Comparison of ENCODE assay signal across 8 mouse cellular contexts in the genomic region with DNA sequence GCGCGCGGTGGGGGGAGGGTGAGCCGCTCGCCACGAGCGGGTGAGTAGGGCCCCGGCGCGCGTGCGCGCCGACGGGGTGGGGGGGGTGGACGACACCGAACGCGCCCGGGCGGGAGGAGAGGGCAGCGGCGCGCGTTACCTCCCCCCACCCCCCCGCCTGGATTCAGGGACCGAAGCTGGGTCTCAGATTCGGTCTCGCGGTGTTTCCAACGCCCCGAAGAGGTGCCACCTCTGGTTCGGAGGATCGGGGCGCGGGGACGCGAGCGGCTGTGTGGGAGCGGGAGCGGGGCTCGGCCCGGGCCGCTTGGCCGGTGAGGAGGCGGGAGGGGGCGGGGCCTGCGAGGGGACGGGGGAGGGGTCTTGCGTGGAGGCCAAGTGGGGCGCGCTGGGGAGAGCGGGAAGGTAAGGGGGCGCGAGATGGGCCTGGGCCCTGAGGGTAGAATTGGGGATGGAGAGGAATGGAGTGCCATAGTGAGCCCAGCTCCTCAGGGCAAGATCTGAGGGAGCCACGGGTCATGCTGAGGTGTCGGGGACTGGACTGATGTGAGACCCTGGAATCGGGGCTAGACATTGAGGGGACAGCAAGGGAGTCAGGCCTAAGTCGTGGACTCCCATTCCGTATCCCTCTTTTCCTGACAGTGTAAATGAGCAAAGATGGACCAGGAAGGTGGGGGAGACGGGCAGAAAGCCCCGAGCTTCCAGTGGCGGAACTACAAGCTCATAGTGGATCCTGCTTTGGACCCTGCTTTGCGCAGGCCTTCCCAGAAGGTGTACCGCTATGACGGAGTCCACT. TPM values are rescaled to one million over a fixed set of nuclear protein-coding genes. Genes with fewer than 3 reads are reported as not detected.
DNase-seq lines count a peak whose midpoint lies in the region; ATAC-seq and TF ChIP-seq lines count a peak whose summit lies in the region.

No protein-coding gene starts in this region.

- peak overlapping the region; percentile 86 for H3K4me3 ChIP-seq in left cerebral cortex, adult 2 months
- peak overlapping the region; percentile 81 for H3K4me3 ChIP-seq in bone marrow, adult 2 months (replicated peaks; ENCODE audit: control insufficient read depth, low read depth, low read length)
- H3K4me3 ChIP-seq in embryonic facial prominence, embryonic 15.5 days (replicated peaks), result peak overlapping the region; percentile 87
- H3K4me3 ChIP-seq in hindbrain, embryonic 11.5 days (ENCODE audit: low read depth, low read length), result peak overlapping the region; percentile 93
- H3K4me3 ChIP-seq in limb, embryonic 14.5 days (replicated peaks; ENCODE audit: low read length), result peak overlapping the region; percentile 94
- H3K4me3 ChIP-seq in midbrain, embryonic 13.5 days (replicated peaks), result peak overlapping the region; percentile 90

- H3K9me3 ChIP-seq in embryonic facial prominence, embryonic 15.5 days (replicated peaks), result no peaks in the 10 kb centered on the region
- no peaks in the 10 kb centered on the region for H3K9me3 ChIP-seq in hindbrain, embryonic 11.5 days (ENCODE audit: control insufficient read depth, low read length)
- H3K9me3 ChIP-seq in limb, embryonic 14.5 days (ENCODE audit: control insufficient read depth, low read length), result no peaks in the 10 kb centered on the region
- no peaks in the 10 kb centered on the region for H3K9me3 ChIP-seq in midbrain, embryonic 13.5 days

- H3K36me3 ChIP-seq in embryonic facial prominence, embryonic 15.5 days, result peaks cover 38% of the 10 kb centered on the region
- peaks cover 5% of the 10 kb centered on the region; the same call in 1 of the 2 replicates for H3K36me3 ChIP-seq in hindbrain, embryonic 11.5 days (ENCODE audit: control insufficient read depth, insufficient read depth, low read length)
- H3K36me3 ChIP-seq in limb, embryonic 14.5 days (ENCODE audit: control insufficient read depth, insufficient read depth, low read length), result peaks cover 39% of the 10 kb centered on the region
- H3K36me3 ChIP-seq in midbrain, embryonic 13.5 days, result peaks cover 41% of the 10 kb centered on the region

- TF ChIP-seq CTCF in left cerebral cortex, adult 2 months (IDR thresholded peaks at IDR 0.05), result no peak
- no peak for TF ChIP-seq CTCF in bone marrow, adult 2 months (IDR thresholded peaks at IDR 0.05; ENCODE audit: control insufficient read depth, insufficient read depth, low read length)

- intact Hi-C loops in left cerebral cortex, adult 2 months (cut with DNase I), result loop anchor here (2.0 to 5.0 kb wide), 2 partner anchors 63 to 190 kb away; partner anchors contain the start of gene Fus

- peak overlapping the region; percentile 83 for H3K9ac ChIP-seq in embryonic facial prominence, embryonic 15.5 days
- H3K9ac ChIP-seq in hindbrain, embryonic 11.5 days (ENCODE audit: low read depth, low read length), result peak overlapping the region; percentile 90
- peak overlapping the region; percentile 92 for H3K9ac ChIP-seq in limb, embryonic 14.5 days (ENCODE audit: low read depth, low read length, severe bottlenecking)
- H3K9ac ChIP-seq in midbrain, embryonic 13.5 days (replicated peaks), result peak overlapping the region; percentile 92

- no peak for TF ChIP-seq POLR2A in bone marrow, adult 2 months (IDR thresholded peaks at IDR 0.05; ENCODE audit: borderline replicate concordance, control insufficient read depth, low read depth, low read length)
- TF ChIP-seq POLR2A in limb, embryonic 14.5 days (IDR thresholded peaks at IDR 0.05; ENCODE audit: borderline replicate concordance, extremely low read depth, insufficient read depth, insufficient read length), result 0 out of 2 replicates have a peak, but pooled peaks have one; percentile 9

- H3K27ac ChIP-seq in left cerebral cortex, adult 2 months, result peak overlapping the region; percentile 100
- H3K27ac ChIP-seq in bone marrow, adult 2 months (ENCODE audit: control insufficient read depth, insufficient read depth, low read depth, low read length, poor library complexity), result peak overlapping the region; percentile 90; the same call in 1 of the 2 replicates
- H3K27ac ChIP-seq in embryonic facial prominence, embryonic 15.5 days (replicated peaks), result peak overlapping the region; percentile 99
- H3K27ac ChIP-seq in hindbrain, embryonic 11.5 days (ENCODE audit: low read depth, low read length), result peak overlapping the region; percentile 95
- H3K27ac ChIP-seq in limb, embryonic 14.5 days (replicated peaks; ENCODE audit: low read depth, low read length), result peak overlapping the region; percentile 96
- peak overlapping the region; percentile 98 for H3K27ac ChIP-seq in midbrain, embryonic 13.5 days

- peak overlapping the region; percentile 79 for H3K4me2 ChIP-seq in embryonic facial prominence, embryonic 15.5 days (replicated peaks)
- H3K4me2 ChIP-seq in hindbrain, embryonic 11.5 days (replicated peaks; ENCODE audit: low read depth, low read length), result peak overlapping the region; percentile 80
- peak overlapping the region; percentile 74 for H3K4me2 ChIP-seq in limb, embryonic 14.5 days (replicated peaks; ENCODE audit: low read depth, low read length, severe bottlenecking)
- peak overlapping the region; percentile 78 for H3K4me2 ChIP-seq in midbrain, embryonic 13.5 days (replicated peaks)

- peak; percentile 51 for ATAC-seq in embryonic facial prominence, embryonic 15.5 days (ENCODE audit: insufficient number of reproducible peaks, low FRiP score, low TSS enrichment, low read depth)
- ATAC-seq in hindbrain, embryonic 11.5 days (ENCODE audit: low FRiP score), result peak; percentile 48
- ATAC-seq in limb, embryonic 14.5 days (ENCODE audit: low FRiP score, low read depth), result peak; percentile 51
- ATAC-seq in midbrain, embryonic 13.5 days, result peak; percentile 57

- 2% methylated on average over 58 of the region's 66 CpGs for WGBS in bone marrow, adult 2 months
- 2% methylated on average over 62 of the region's 66 CpGs for WGBS in embryonic facial prominence, embryonic 15.5 days
- WGBS in hindbrain, embryonic 11.5 days, result 4% methylated on average over 34 of the region's 66 CpGs
- 9% methylated on average over 42 of the region's 66 CpGs for WGBS in limb, embryonic 14.5 days
- 6% methylated on average over 35 of the region's 66 CpGs for WGBS in midbrain, embryonic 13.5 days

- H3K27me3 ChIP-seq in embryonic facial prominence, embryonic 15.5 days, result no peaks in the 10 kb centered on the region
- no peaks in the 10 kb centered on the region for H3K27me3 ChIP-seq in hindbrain, embryonic 11.5 days (ENCODE audit: control insufficient read depth, insufficient read depth, low read length)
- no peaks in the 10 kb centered on the region for H3K27me3 ChIP-seq in limb, embryonic 14.5 days (ENCODE audit: control insufficient read depth, insufficient read depth, low read length)
- H3K27me3 ChIP-seq in midbrain, embryonic 13.5 days, result no peaks in the 10 kb centered on the region

- H3K4me1 ChIP-seq in bone marrow, adult 2 months (ENCODE audit: control insufficient read depth, insufficient read depth, low read length), result no peaks in the 10 kb centered on the region
- peaks cover 24% of the 10 kb centered on the region for H3K4me1 ChIP-seq in embryonic facial prominence, embryonic 15.5 days
- H3K4me1 ChIP-seq in hindbrain, embryonic 11.5 days (replicated peaks; ENCODE audit: control insufficient read depth, insufficient read depth, low read length), result peaks cover 5% of the 10 kb centered on the region; the same call in 1 of the 2 replicates
- H3K4me1 ChIP-seq in limb, embryonic 14.5 days (ENCODE audit: control insufficient read depth, insufficient read depth, low read length), result peaks cover 12% of the 10 kb centered on the region; the same call in 1 of the 2 replicates
- H3K4me1 ChIP-seq in midbrain, embryonic 13.5 days (replicated peaks), result peaks cover 17% of the 10 kb centered on the region

- DNase-seq in left cerebral cortex, adult 2 months (ENCODE audit: extremely low spot score in 1 of 2, low spot score in 2 of 2), result peak; percentile 45 to 61
- no peak for DNase-seq in left cerebral cortex, adult 9 months (ENCODE audit: low spot score in 2 of 2)
- peak; percentile 73 for DNase-seq in hindbrain, embryonic 11.5 days (ENCODE audit: low spot score)
- DNase-seq in limb, embryonic 14.5 days (ENCODE audit: low spot score), result peak; percentile 46
- peak; percentile 84 for DNase-seq in testis, postnatal 14 days (ENCODE audit: low spot score)

RNA-seq across cellular contexts. Expression of gene Setd1a, which starts 1.2 kb away (rescaled TPM):
- total RNA-seq in left cerebral cortex, adult 2 months (2021), result 10 to 100 TPM; 48.8 to 55.2 TPM
- 24.2 and 36.3 TPM in 2 replicates for polyA plus RNA-seq in bone marrow, adult 2 months (2011; ENCODE audit: insufficient read depth, insufficient read length, low replicate concordance, missing spikeins)
- polyA plus RNA-seq in embryonic facial prominence, embryonic 15.5 days (2015; fragmentation: Nextera tagmentation; extraction: Ambion mirVana), result 26.3 and 27.0 TPM in 2 replicates
- polyA plus RNA-seq in hindbrain, embryonic 11.5 days (2014; fragmentation: Nextera tagmentation; extraction: Ambion mirVana), result 21.3 and 22.4 TPM in 2 replicates
- polyA plus RNA-seq in limb, embryonic 14.5 days (2012; rRNA removed), result 29.7 and 31.8 TPM in 2 replicates
- 27.3 and 32.0 TPM in 2 replicates for polyA plus RNA-seq in limb, embryonic 14.5 days (2014; fragmentation: Nextera tagmentation; extraction: Ambion mirVana)
- polyA plus RNA-seq in midbrain, embryonic 13.5 days (2015; fragmentation: Nextera tagmentation; extraction: Ambion mirVana), result 19.7 and 22.7 TPM in 2 replicates

RNA-seq across cellular contexts. Expression of gene Gm49388, which starts 7.7 kb away (rescaled TPM):
- total RNA-seq in left cerebral cortex, adult 2 months (2021), result 1 to 10 TPM; 4.2 to 4.3 TPM
- 0.75 TPM in 1 of 2 replicates, not detected in the other for polyA plus RNA-seq in bone marrow, adult 2 months (2011; ENCODE audit: insufficient read depth, insufficient read length, low replicate concordance, missing spikeins)
- not detected in 2 replicates for polyA plus RNA-seq in embryonic facial prominence, embryonic 15.5 days (2015; fragmentation: Nextera tagmentation; extraction: Ambion mirVana)
- polyA plus RNA-seq in hindbrain, embryonic 11.5 days (2014; fragmentation: Nextera tagmentation; extraction: Ambion mirVana), result not detected in 2 replicates
- polyA plus RNA-seq in limb, embryonic 14.5 days (2012; rRNA removed), result 0.44 and 0.61 TPM in 2 replicates
- not detected in 2 replicates for polyA plus RNA-seq in limb, embryonic 14.5 days (2014; fragmentation: Nextera tagmentation; extraction: Ambion mirVana)
- not detected in 2 replicates for polyA plus RNA-seq in midbrain, embryonic 13.5 days (2015; fragmentation: Nextera tagmentation; extraction: Ambion mirVana)

RNA-seq across cellular contexts. Expression of gene Orai3, which starts 8.1 kb away (rescaled TPM):
- total RNA-seq in left cerebral cortex, adult 2 months (2021), result 10 to 100 TPM; 19.8 to 21.8 TPM
- 7.6 and 14.6 TPM in 2 replicates for polyA plus RNA-seq in bone marrow, adult 2 months (2011; ENCODE audit: insufficient read depth, insufficient read length, low replicate concordance, missing spikeins)
- polyA plus RNA-seq in embryonic facial prominence, embryonic 15.5 days (2015; fragmentation: Nextera tagmentation; extraction: Ambion mirVana), result 27.6 and 28.1 TPM in 2 replicates
- polyA plus RNA-seq in hindbrain, embryonic 11.5 days (2014; fragmentation: Nextera tagmentation; extraction: Ambion mirVana), result 6.7 and 8.5 TPM in 2 replicates
- 22.8 and 29.6 TPM in 2 replicates for polyA plus RNA-seq in limb, embryonic 14.5 days (2012; rRNA removed)
- 10.5 and 11.6 TPM in 2 replicates for polyA plus RNA-seq in limb, embryonic 14.5 days (2014; fragmentation: Nextera tagmentation; extraction: Ambion mirVana)
- polyA plus RNA-seq in midbrain, embryonic 13.5 days (2015; fragmentation: Nextera tagmentation; extraction: Ambion mirVana), result 5.9 and 6.1 TPM in 2 replicates

RNA-seq across cellular contexts. Expression of gene Hsd3b7, which starts 22.7 kb away (rescaled TPM):
- total RNA-seq in left cerebral cortex, adult 2 months (2021), result 1 to 10 TPM; 4.2 to 4.5 TPM
- 13.3 and 23.4 TPM in 2 replicates for polyA plus RNA-seq in bone marrow, adult 2 months (2011; ENCODE audit: insufficient read depth, insufficient read length, low replicate concordance, missing spikeins)
- polyA plus RNA-seq in embryonic facial prominence, embryonic 15.5 days (2015; fragmentation: Nextera tagmentation; extraction: Ambion mirVana), result 24.8 and 25.2 TPM in 2 replicates
- polyA plus RNA-seq in hindbrain, embryonic 11.5 days (2014; fragmentation: Nextera tagmentation; extraction: Ambion mirVana), result 7.6 and 7.8 TPM in 2 replicates
- polyA plus RNA-seq in limb, embryonic 14.5 days (2012; rRNA removed), result 28.0 and 28.7 TPM in 2 replicates
- 14.3 and 16.5 TPM in 2 replicates for polyA plus RNA-seq in limb, embryonic 14.5 days (2014; fragmentation: Nextera tagmentation; extraction: Ambion mirVana)
- polyA plus RNA-seq in midbrain, embryonic 13.5 days (2015; fragmentation: Nextera tagmentation; extraction: Ambion mirVana), result 8.6 and 9.2 TPM in 2 replicates

RNA-seq across cellular contexts. Expression of gene Fbxl19, which starts 33.3 kb away (rescaled TPM):
- 10 to 100 TPM; 72.4 to 81.5 TPM for total RNA-seq in left cerebral cortex, adult 2 months (2021)
- polyA plus RNA-seq in bone marrow, adult 2 months (2011; ENCODE audit: insufficient read depth, insufficient read length, low replicate concordance, missing spikeins), result 18.8 and 23.0 TPM in 2 replicates
- polyA plus RNA-seq in embryonic facial prominence, embryonic 15.5 days (2015; fragmentation: Nextera tagmentation; extraction: Ambion mirVana), result 5.2 and 5.7 TPM in 2 replicates
- 6.2 and 10.7 TPM in 2 replicates for polyA plus RNA-seq in hindbrain, embryonic 11.5 days (2014; fragmentation: Nextera tagmentation; extraction: Ambion mirVana)
- polyA plus RNA-seq in limb, embryonic 14.5 days (2012; rRNA removed), result 64.5 and 81.3 TPM in 2 replicates
- 4.4 and 6.8 TPM in 2 replicates for polyA plus RNA-seq in limb, embryonic 14.5 days (2014; fragmentation: Nextera tagmentation; extraction: Ambion mirVana)
- polyA plus RNA-seq in midbrain, embryonic 13.5 days (2015; fragmentation: Nextera tagmentation; extraction: Ambion mirVana), result 10.6 and 11.6 TPM in 2 replicates

Comparison
In these comparisons a context has a peak if more than half of its experiments do, and no peak if none do; other contexts are left out.
1. DNase-seq: peak in left cerebral cortex, adult 2 months (2 of 2), hindbrain, embryonic 11.5 days (single experiment), limb, embryonic 14.5 days (single experiment) and testis, postnatal 14 days (single experiment); none in left cerebral cortex, adult 9 months (0 of 2).
2. Peak in every context shown above with its lines, with median percentiles within 50 percentile points of each other: H3K27ac ChIP-seq, H3K4me3 ChIP-seq, ATAC-seq, H3K4me2 ChIP-seq and H3K9ac ChIP-seq.